Mouse (Mus musculus) heart, embryonic 15.5 days (tissue): ENCODE results near the gene Sox2. TPM values are rescaled to one million over a fixed set of nuclear protein-coding genes. Genes with fewer than 3 reads are reported as not detected.

Experiments
- ATAC-seq: fragments of 200-750 bp; cut with Nextera tagmentation; replicated peaks from 2 replicates; pipeline ENCODE4 v1.8.0; 2017; ENCODE audit warnings: low read depth, moderate TSS enrichment; ENCODE audit not compliant: insufficient number of reproducible peaks, insufficient read depth, low FRiP score
- H3K27ac ChIP-seq: fragments of 300-500 bp; sonication (generic); 2 replicates; pipeline ENCODE4 v1.5.1; 2015; ENCODE audit warnings: mild to moderate bottlenecking, inconsistent platforms
- H3K27me3 ChIP-seq: fragments of 300-500 bp; sonication (generic); 2 replicates; pipeline ENCODE4 v1.6.1; 2015; ENCODE audit warnings: inconsistent platforms
- H3K36me3 ChIP-seq: fragments of 300-500 bp; sonication (generic); 2 replicates; pipeline ENCODE4 v1.6.1; 2015; ENCODE audit warnings: mild to moderate bottlenecking, inconsistent platforms
- H3K4me1 ChIP-seq: fragments of 300-500 bp; sonication (generic); replicated peaks from 2 replicates; pipeline ENCODE4 v1.6.1; 2015; ENCODE audit warnings: inconsistent platforms
- H3K4me2 ChIP-seq: fragments of 300-500 bp; sonication (generic); 2 replicates; pipeline ENCODE4 v1.6.1; 2015; ENCODE audit warnings: inconsistent platforms, mild to moderate bottlenecking, moderate library complexity
- H3K4me3 ChIP-seq: fragments of 300-500 bp; sonication (generic); 2 replicates; pipeline ENCODE4 v1.5.1; 2015; ENCODE audit warnings: mild to moderate bottlenecking, inconsistent platforms
- H3K9ac ChIP-seq: fragments of 300-500 bp; sonication (generic); 2 replicates; pipeline ENCODE4 v1.6.1; 2015; ENCODE audit warnings: mild to moderate bottlenecking, inconsistent platforms
- H3K9me3 ChIP-seq: fragments of 300-500 bp; sonication (generic); replicated peaks from 2 replicates; pipeline ENCODE4 v1.6.1; 2016; ENCODE audit warnings: inconsistent platforms
- WGBS: fragments of 180-500 bp; shearing (Covaris S2); methylation state at CpG from one replicate; pipeline ENCODE4 v1.1.7; 2015; ENCODE audit warnings: mixed read lengths; 5-methylcytosine and 5-hydroxymethylcytosine counted together
- polyA plus RNA-seq: library from polyadenylated mRNA; unstranded; fragments of >200 nt; fragmentation: Nextera tagmentation; extraction: Ambion mirVana; gene quantifications from 2 replicates; pipeline ENCODE4 v1.2.1, GENCODE M21; 2015

Sox2 gene
- polyA plus RNA-seq, 1 experiment from 2014 or later = 0.26 TPM

- H3K4me3 ChIP-seq = no peak overlapping the region
- H3K27me3 ChIP-seq = peaks cover 97% of the 10 kb centered on the region
- no peak overlapping the region for H3K27ac ChIP-seq
- H3K9ac ChIP-seq = no peak overlapping the region
- no peaks in the 10 kb centered on the region for H3K9me3 ChIP-seq
- no peaks in the 10 kb centered on the region for H3K36me3 ChIP-seq
- H3K4me2 ChIP-seq = no peak overlapping the region
- WGBS = 6% methylated on average over 15 of the region's 15 CpGs
- H3K4me1 ChIP-seq = peaks cover 19% of the 10 kb centered on the region
- no peak for ATAC-seq
These were observed 6.6 kb upstream of the Sox2 start for GRCm38 (mm10) chr3:34643536-34644115.

GRCm38 (mm10) chr3:34646169-34646568, 4.0 kb upstream of the Sox2 start:
- WGBS = 5% methylated on average over 10 of the region's 10 CpGs
- Histone ChIP-seq H3K4me3 (no peak overlapping the region), H3K27me3 (peaks cover 97% of the 10 kb centered on the region), H3K4me1 (peaks cover 38% of the 10 kb centered on the region), H3K4me2 (no peak overlapping the region), H3K9me3 (no peaks in the 10 kb centered on the region), H3K36me3 (no peaks in the 10 kb centered on the region), H3K9ac (no peak overlapping the region), H3K27ac (no peak overlapping the region)
- ATAC-seq = no peak

GRCm38 (mm10) chr3:34647688-34648087, 2.5 kb upstream of the Sox2 start:
- Histone ChIP-seq H3K4me2 (no peak overlapping the region), H3K4me1 (peaks cover 30% of the 10 kb centered on the region), H3K4me3 (no peak overlapping the region), H3K9me3 (no peaks in the 10 kb centered on the region), H3K27me3 (peaks cover 88% of the 10 kb centered on the region), H3K36me3 (no peaks in the 10 kb centered on the region), H3K9ac (no peak overlapping the region), H3K27ac (no peak overlapping the region)
- no peak for ATAC-seq
- WGBS = under 1% methylated on average over 14 of the region's 14 CpGs

GRCm38 (mm10) chr3:34648105-34648832, 1.9 kb upstream of the Sox2 start:
- Histone ChIP-seq H3K27ac (no peak overlapping the region), H3K9me3 (no peaks in the 10 kb centered on the region), H3K4me3 (peak overlapping the region; percentile 49), H3K4me1 (peaks cover 29% of the 10 kb centered on the region), H3K9ac (no peak overlapping the region), H3K4me2 (peak overlapping the region; percentile 83), H3K36me3 (no peaks in the 10 kb centered on the region), H3K27me3 (peaks cover 88% of the 10 kb centered on the region)
- WGBS = 5% methylated on average over 19 of the region's 19 CpGs
- no peak for ATAC-seq

GRCm38 (mm10) chr3:34648833-34649719, 1.1 kb upstream of the Sox2 start:
- peaks cover 88% of the 10 kb centered on the region for H3K27me3 ChIP-seq
- H3K36me3 ChIP-seq = no peaks in the 10 kb centered on the region
- H3K4me2 ChIP-seq = peak overlapping the region; percentile 83
- no peak; the same call in 1 of the 2 replicates for ATAC-seq
- H3K9ac ChIP-seq = no peak overlapping the region; the same call in 1 of the 2 replicates
- 1% methylated on average over 50 of the region's 50 CpGs for WGBS
- no peak overlapping the region for H3K27ac ChIP-seq
- H3K4me1 ChIP-seq = peaks cover 29% of the 10 kb centered on the region
- H3K4me3 ChIP-seq = peak overlapping the region; percentile 49
- no peaks in the 10 kb centered on the region for H3K9me3 ChIP-seq

- under 1% methylated on average over 67 of the region's 67 CpGs for WGBS
- no peak for ATAC-seq
- Histone ChIP-seq H3K36me3 (no peaks in the 10 kb centered on the region), H3K4me1 (peaks cover 29% of the 10 kb centered on the region), H3K27ac (no peak overlapping the region), H3K4me3 (peak overlapping the region; percentile 49), H3K9me3 (no peaks in the 10 kb centered on the region), H3K4me2 (peak overlapping the region; percentile 83), H3K9ac (no peak overlapping the region), H3K27me3 (peaks cover 89% of the 10 kb centered on the region)
These were observed 586 bp downstream of the Sox2 start for GRCm38 (mm10) chr3:34650621-34651361.

- H3K9ac ChIP-seq = no peak overlapping the region
- 5% methylated on average over 26 of the region's 26 CpGs for WGBS
- H3K36me3 ChIP-seq = no peaks in the 10 kb centered on the region
These were observed 1.4 kb downstream of the Sox2 start for GRCm38 (mm10) chr3:34651486-34652170.

GRCm38 (mm10) chr3:34652616-34653015, 2.4 kb downstream of the Sox2 start:
- Histone ChIP-seq H3K36me3 (no peaks in the 10 kb centered on the region), H3K9ac (no peak overlapping the region), H3K27me3 (peaks cover 89% of the 10 kb centered on the region), H3K27ac (no peak overlapping the region), H3K9me3 (no peaks in the 10 kb centered on the region), H3K4me3 (no peak overlapping the region), H3K4me2 (no peak overlapping the region), H3K4me1 (peaks cover 29% of the 10 kb centered on the region)
- 2% methylated on average over 14 of the region's 14 CpGs for WGBS
- ATAC-seq = no peak

More at GRCm38 (mm10) chr3:34651486-34652170, 1.4 kb downstream of the Sox2 start:
- H3K27me3 ChIP-seq = peaks cover 89% of the 10 kb centered on the region
- H3K4me3 ChIP-seq = peak overlapping the region; percentile 49; the same call in 1 of the 2 replicates
- no peak overlapping the region for H3K27ac ChIP-seq
- H3K9me3 ChIP-seq = no peaks in the 10 kb centered on the region
- H3K4me1 ChIP-seq = peaks cover 29% of the 10 kb centered on the region
- no peak for ATAC-seq
- H3K4me2 ChIP-seq = no peak overlapping the region

- no peak overlapping the region for H3K27ac ChIP-seq
- no peak overlapping the region for H3K4me2 ChIP-seq
- no peak overlapping the region for H3K9ac ChIP-seq
- no peak overlapping the region for H3K4me3 ChIP-seq
- peaks cover 91% of the 10 kb centered on the region for H3K27me3 ChIP-seq
- peaks cover 28% of the 10 kb centered on the region for H3K4me1 ChIP-seq
- H3K36me3 ChIP-seq = no peaks in the 10 kb centered on the region
- H3K9me3 ChIP-seq = no peaks in the 10 kb centered on the region
- WGBS = 3% methylated on average over 26 of the region's 26 CpGs
- no peak for ATAC-seq
These were observed 3.2 kb downstream of the Sox2 start for GRCm38 (mm10) chr3:34653235-34653976.

- peaks cover 91% of the 10 kb centered on the region for H3K27me3 ChIP-seq
- no peak for ATAC-seq
- peaks cover 22% of the 10 kb centered on the region for H3K4me1 ChIP-seq
- 6% methylated on average over 9 of the region's 9 CpGs for WGBS
- no peak overlapping the region for H3K4me3 ChIP-seq
- no peak overlapping the region for H3K27ac ChIP-seq
- no peaks in the 10 kb centered on the region for H3K9me3 ChIP-seq
- H3K36me3 ChIP-seq = no peaks in the 10 kb centered on the region
- H3K4me2 ChIP-seq = no peak overlapping the region
- H3K9ac ChIP-seq = no peak overlapping the region
These were observed 3.8 kb downstream of the Sox2 start for GRCm38 (mm10) chr3:34653977-34654500.
